Mouse (Mus musculus) natural killer cell, adult 2 months (primary cell): Measurements from ENCODE around the gene Tada2b.

Experiments used
- DNase-seq, 2 experiments: peaks; one replicate each; pipeline ENCODE4 v3.0.0; 2022; ENCODE audit warnings: low spot score in 2 of 2

The Tada2b gene

DNA sequence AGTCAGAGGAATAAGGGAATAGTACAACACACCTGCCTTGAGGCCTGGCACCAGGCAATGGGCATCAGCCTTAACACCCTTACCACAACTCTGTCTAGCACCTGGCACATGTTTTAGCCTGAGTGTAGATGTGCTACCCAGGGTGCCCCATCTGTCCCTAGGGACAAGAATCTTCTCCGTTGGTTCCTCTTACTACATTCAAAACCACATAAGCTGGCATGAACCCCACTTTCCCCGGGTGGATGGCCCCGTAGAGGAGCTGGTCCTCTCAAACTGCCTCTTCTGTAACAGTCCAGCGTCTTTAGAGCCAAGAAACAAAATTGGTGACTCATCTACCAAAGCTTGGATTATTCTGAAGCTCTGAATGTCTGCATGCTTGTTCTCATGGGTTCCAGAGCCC lies 3.7 kb downstream of the Tada2b start:
- DNase-seq = peak in 1 of 2 experiments; percentile 41

- no peak for DNase-seq
Measured at GRCm38 (mm10) chr5:36479735-36480134, 4.3 kb downstream of the Tada2b start.

- no peak for DNase-seq
Measured at GRCm38 (mm10) chr5:36478540-36479420, 5.3 kb downstream of the Tada2b start.

GRCm38 (mm10) chr5:36477486-36477885 lies 6.6 kb downstream of the Tada2b start:
- no peak for DNase-seq

GRCm38 (mm10) chr5:36474283-36474682 lies 9.8 kb downstream of the Tada2b start:
- peak; percentile 66 to 82 for DNase-seq

GRCm38 (mm10) chr5:36472876-36473655 lies 11.0 kb downstream of the Tada2b start:
- no peak for DNase-seq

DNA sequence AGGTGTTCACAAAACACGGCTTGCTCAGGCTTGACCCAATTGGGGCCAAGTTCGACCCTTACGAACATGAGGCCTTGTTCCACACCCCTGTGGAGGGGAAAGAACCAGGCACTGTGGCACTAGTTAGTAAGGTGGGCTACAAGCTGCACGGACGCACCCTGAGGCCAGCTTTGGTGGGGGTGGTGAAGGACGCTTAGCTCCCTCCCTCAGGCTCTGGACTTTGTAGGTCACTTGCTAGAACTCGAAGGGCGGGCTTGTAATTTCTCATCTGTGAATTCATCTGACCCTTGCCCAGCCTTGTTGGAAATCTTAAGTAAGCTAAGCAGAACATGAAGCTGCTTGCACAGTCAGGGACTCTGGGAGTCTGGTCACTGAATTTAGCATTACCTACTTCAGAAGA lies 12.9 kb downstream of the Tada2b start:
- no peak for DNase-seq

- DNase-seq = no peak
Measured at GRCm38 (mm10) chr5:36465889-36466288, 18.2 kb downstream of the Tada2b start.

GRCm38 (mm10) chr5:36464709-36465661 lies 19.1 kb downstream of the Tada2b start, which contains the start of gene Grpel1:
Gene Grpel1, plus strand, starts transcription at chr5:36464998.
- peak; percentile 98 to 99 for DNase-seq

GRCm38 (mm10) chr5:36463391-36463790 lies 20.7 kb downstream of the Tada2b start:
- no peak for DNase-seq

DNA sequence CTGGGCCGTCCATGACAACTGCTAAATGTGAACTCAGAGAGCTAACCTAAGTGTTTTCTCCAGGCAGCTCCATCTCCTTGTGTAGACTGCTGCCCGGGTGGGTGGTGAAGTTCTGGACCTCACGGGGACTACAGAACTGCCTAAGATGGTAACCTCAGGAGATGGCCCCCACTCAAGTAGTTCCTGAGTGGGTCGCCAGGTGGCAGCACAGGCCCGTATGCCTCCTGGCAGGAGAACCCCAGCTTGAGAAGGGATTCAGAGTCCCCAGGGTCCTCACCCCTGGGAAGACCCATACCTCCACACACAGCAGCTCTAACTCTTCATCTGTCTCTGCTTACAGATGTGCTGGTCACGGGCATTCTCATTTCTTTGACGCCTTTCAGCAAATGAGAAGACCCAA lies 21.3 kb downstream of the Tada2b start:
- peak; percentile 68 to 84 for DNase-seq

GRCm38 (mm10) chr5:36461231-36461630 lies 22.9 kb downstream of the Tada2b start:
- no peak for DNase-seq

DNA sequence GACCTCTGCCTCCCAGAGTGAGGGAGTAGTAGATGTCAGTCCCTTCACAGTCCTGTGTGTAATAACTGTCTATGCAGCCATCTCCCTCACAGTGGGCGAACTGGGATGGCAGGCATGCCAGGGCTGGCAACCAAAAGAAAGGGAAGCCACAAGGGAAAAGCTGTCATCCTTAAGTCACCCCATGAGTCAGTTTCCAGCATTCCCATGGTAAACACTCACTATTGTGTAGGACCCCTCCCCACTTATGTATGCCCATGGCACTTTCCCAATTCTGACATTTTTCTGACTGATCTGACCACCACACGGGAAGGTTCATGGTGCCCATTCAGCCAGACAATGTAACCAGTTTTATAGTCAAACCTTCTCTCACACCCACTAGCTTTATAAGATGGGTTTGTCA lies 23.4 kb downstream of the Tada2b start:
- DNase-seq = no peak

DNA sequence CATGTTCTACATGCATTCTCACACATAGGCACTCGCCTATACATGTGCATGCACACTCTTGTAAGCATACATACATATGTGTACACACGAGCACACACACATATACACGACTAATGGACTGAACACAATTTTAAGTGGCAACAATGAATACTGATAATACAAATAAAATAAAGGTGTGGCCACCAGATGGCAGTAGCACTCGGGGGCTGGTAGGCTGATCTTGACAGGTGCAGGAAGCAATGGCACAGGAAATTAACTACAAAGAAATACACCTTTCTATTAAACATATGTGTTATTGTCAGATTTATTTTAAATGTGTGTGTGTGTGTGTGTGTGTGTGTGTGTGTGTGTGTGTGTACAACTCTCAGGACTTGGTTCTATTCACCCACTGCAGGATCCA lies 25.2 kb downstream of the Tada2b start:
- peak; percentile 44 to 63 for DNase-seq

- DNase-seq = no peak
Measured at GRCm38 (mm10) chr5:36457706-36458105, 26.4 kb downstream of the Tada2b start.

GRCm38 (mm10) chr5:36452821-36453220 lies 31.3 kb downstream of the Tada2b start:
- no peak for DNase-seq

DNA sequence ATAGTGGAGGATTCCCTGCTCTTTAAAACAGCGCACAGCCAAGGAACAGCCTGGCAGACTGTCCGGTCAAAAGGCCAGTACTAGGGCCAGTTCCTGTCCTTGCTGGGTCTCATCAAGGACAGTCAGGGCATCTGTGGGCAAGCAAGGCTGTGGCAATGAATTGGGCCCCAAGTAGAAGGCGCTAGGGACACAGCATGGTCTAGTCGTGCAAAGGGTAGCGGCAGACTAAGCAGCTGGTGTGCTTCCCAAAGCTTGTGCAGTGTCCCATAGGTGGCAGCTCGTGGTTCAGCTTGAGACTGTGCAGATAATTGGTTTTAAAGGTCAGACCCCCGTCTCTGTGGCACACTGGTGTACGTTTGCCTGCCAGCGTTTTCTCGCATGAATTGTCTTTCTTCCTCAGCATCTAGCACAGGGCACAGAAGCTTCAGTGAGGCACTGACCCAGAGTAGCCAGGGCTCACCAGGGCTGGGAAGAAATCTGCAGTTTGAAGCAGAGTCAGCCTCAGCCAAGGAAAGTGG lies 32.2 kb downstream of the Tada2b start:
- DNase-seq = no peak

DNA sequence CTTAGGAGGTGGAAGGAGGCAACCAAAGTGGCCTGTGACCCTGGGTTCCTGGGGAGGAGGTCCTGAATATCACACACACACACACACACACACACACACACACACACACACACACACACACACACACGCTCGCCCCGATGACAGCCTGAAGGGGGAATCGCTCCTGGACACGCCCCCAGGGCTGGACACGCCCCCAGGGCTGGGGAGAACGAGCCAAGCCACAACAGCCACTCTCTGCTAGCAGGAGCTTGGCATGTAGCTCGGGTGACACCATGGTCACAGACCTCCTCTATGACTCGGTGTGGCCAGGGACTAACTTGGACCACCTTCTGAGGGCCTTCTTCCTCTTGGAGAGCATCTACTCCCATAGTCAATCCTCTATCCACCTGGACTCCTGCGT lies 33.0 kb downstream of the Tada2b start:
- DNase-seq = no peak

DNA sequence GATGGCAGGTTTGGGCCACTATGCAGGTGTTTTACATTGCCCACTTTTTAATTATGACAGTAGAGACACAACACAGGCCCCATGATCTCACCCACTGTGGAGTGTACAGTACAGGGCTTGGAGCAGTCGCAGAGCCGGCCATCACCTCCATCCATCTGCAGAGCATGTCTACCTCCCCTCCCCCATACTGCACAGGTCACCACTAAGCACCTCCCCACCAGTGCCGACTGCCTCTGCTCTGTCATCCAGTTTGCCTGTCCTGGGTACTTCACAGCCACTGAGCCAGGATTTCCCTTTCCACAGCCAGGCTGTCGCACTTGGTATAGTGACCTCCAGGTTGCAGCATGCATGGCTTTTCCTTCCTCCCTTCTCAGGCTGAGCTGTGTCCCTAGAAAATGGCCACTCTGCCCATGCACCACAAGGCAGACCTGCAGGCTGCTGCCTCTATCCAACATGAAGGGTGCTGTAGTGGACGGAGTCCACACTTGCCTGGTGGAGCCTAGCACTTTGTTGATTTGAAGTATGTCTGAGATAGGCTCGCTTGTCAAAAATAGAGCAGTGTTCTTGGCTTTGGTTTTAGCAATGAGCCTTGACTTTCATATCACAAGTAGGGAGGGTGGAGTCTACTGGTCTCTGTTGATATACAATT lies 34.3 kb downstream of the Tada2b start:
- no peak for DNase-seq

- DNase-seq = no peak
Measured at GRCm38 (mm10) chr5:36447872-36448271, 36.2 kb downstream of the Tada2b start.
